Comparison of ENCODE assay signal across 17 mouse cellular contexts in genomic region chr7:27540521-27540920, GRCm38 (mm10). TPM values are rescaled to one million over a fixed set of nuclear protein-coding genes. Genes with fewer than 3 reads are reported as not detected.
A peak's percentile ranks its signal among the peaks of the same experiment; 100 is the strongest.
DNase-seq lines count a peak whose midpoint lies in the region; ATAC-seq and TF ChIP-seq lines count a peak whose summit lies in the region.
"Had no signal": no experiment of that assay in that cellular context is flagged by ENCODE, and none has a peak within 500 bp of the region (broad histone marks: within the 10 kb centered on the region; RNA-seq: fewer than 3 reads in every experiment).

No protein-coding gene starts in this region.

- no peak for TF ChIP-seq CTCF in stomach, postnatal 0 days (IDR thresholded peaks at IDR 0.05; ENCODE audit: low read depth)

- no peak overlapping the region for H3K4me3 ChIP-seq in midbrain, embryonic 16.5 days (ENCODE audit: low read depth, low read length)
- no peak overlapping the region for H3K4me3 ChIP-seq in midbrain, embryonic 13.5 days (replicated peaks)
- H3K4me3 ChIP-seq in liver, embryonic 13.5 days (replicated peaks): peak overlapping the region; percentile 69
- no peak overlapping the region for H3K4me3 ChIP-seq in stomach, postnatal 0 days (ENCODE audit: low read depth, low read length)
- H3K4me3 ChIP-seq: embryonic facial prominence, embryonic 13.5 days; forebrain, embryonic 15.5 days; heart, embryonic 15.5 days had no signal

- no peak for TF ChIP-seq EP300 in stomach, postnatal 0 days (optimal IDR thresholded peaks at IDR 0.05)

- peak; percentile 63 to 69 for DNase-seq in adrenal gland, adult (ENCODE audit: inconsistent age in 2 of 2, low spot score in 1 of 2)
- no peak for DNase-seq in adrenal gland, adult 18-20 months (ENCODE audit: low spot score in 2 of 2)
- DNase-seq in liver, embryonic 13.5 days: peak; percentile 72
- DNase-seq in stomach, postnatal 0 days (ENCODE audit: low spot score): peak; percentile 71
- DNase-seq in layer of hippocampus, postnatal 25 days (ENCODE audit: extremely low spot score in 1 of 2, low spot score in 1 of 2): no peak
- no peak for DNase-seq in adipocyte (ENCODE audit: low spot score)
- DNase-seq: adrenal gland, adult 8-10 months; cerebellum, postnatal 36 days; lung, embryonic 14.5 days; retina, postnatal 1 day had no signal

- no peaks in the 10 kb centered on the region for H3K27me3 ChIP-seq in midbrain, embryonic 16.5 days (ENCODE audit: control insufficient read depth, insufficient read depth, low read depth, low read length)
- H3K27me3 ChIP-seq in midbrain, embryonic 13.5 days: no peaks in the 10 kb centered on the region
- no peaks in the 10 kb centered on the region for H3K27me3 ChIP-seq in liver, embryonic 13.5 days
- H3K27me3 ChIP-seq in stomach, postnatal 0 days (ENCODE audit: control insufficient read depth, insufficient read depth, low read length): no peaks in the 10 kb centered on the region
- H3K27me3 ChIP-seq: embryonic facial prominence, embryonic 13.5 days; forebrain, embryonic 15.5 days; heart, embryonic 15.5 days had no signal

- H3K9ac ChIP-seq in midbrain, embryonic 16.5 days (ENCODE audit: low read depth, low read length): 0 out of 2 replicates have a peak overlapping the region, but pooled peaks have one; percentile 26
- no peak overlapping the region for H3K9ac ChIP-seq in midbrain, embryonic 13.5 days (replicated peaks)
- peak overlapping the region; percentile 84 for H3K9ac ChIP-seq in liver, embryonic 13.5 days
- H3K9ac ChIP-seq in stomach, postnatal 0 days (ENCODE audit: low read length): no peak overlapping the region
- H3K9ac ChIP-seq: embryonic facial prominence, embryonic 13.5 days; forebrain, embryonic 15.5 days; heart, embryonic 15.5 days; hindbrain, embryonic 14.5 days; lung, embryonic 14.5 days had no signal

- no peak overlapping the region for H3K27ac ChIP-seq in midbrain, embryonic 16.5 days (ENCODE audit: low read length)
- no peak overlapping the region for H3K27ac ChIP-seq in midbrain, embryonic 13.5 days
- H3K27ac ChIP-seq in liver, embryonic 13.5 days: peak overlapping the region; percentile 96
- H3K27ac ChIP-seq in stomach, postnatal 0 days (replicated peaks): 0 out of 2 replicates have a peak overlapping the region, but pooled peaks have one; percentile 9
- H3K27ac ChIP-seq: embryonic facial prominence, embryonic 13.5 days; forebrain, embryonic 15.5 days; heart, embryonic 15.5 days; hindbrain, embryonic 14.5 days had no signal

- peaks cover 16% of the 10 kb centered on the region for H3K4me1 ChIP-seq in midbrain, embryonic 16.5 days (ENCODE audit: control insufficient read depth, insufficient read depth, low read length)
- peaks cover 18% of the 10 kb centered on the region for H3K4me1 ChIP-seq in midbrain, embryonic 13.5 days (replicated peaks)
- H3K4me1 ChIP-seq in liver, embryonic 13.5 days (replicated peaks): peaks cover 91% of the 10 kb centered on the region
- H3K4me1 ChIP-seq in stomach, postnatal 0 days (replicated peaks; ENCODE audit: control insufficient read depth, insufficient read depth): no peaks in the 10 kb centered on the region; the same call in 1 of the 2 replicates

- H3K9me3 ChIP-seq in midbrain, embryonic 16.5 days (replicated peaks; ENCODE audit: control insufficient read depth, low read length, poor library complexity, severe bottlenecking): no peaks in the 10 kb centered on the region
- no peaks in the 10 kb centered on the region for H3K9me3 ChIP-seq in midbrain, embryonic 13.5 days
- no peaks in the 10 kb centered on the region for H3K9me3 ChIP-seq in liver, embryonic 13.5 days (replicated peaks)
- H3K9me3 ChIP-seq in stomach, postnatal 0 days (ENCODE audit: control insufficient read depth, low read length): no peaks in the 10 kb centered on the region
- H3K9me3 ChIP-seq: embryonic facial prominence, embryonic 13.5 days; forebrain, embryonic 15.5 days; heart, embryonic 15.5 days had no signal

- H3K36me3 ChIP-seq in midbrain, embryonic 16.5 days (ENCODE audit: control insufficient read depth, insufficient read depth, low read length): peaks cover 21% of the 10 kb centered on the region
- peaks cover 53% of the 10 kb centered on the region for H3K36me3 ChIP-seq in midbrain, embryonic 13.5 days
- H3K36me3 ChIP-seq in liver, embryonic 13.5 days: peaks cover 41% of the 10 kb centered on the region
- H3K36me3 ChIP-seq in stomach, postnatal 0 days (ENCODE audit: control insufficient read depth, insufficient read depth, low read length): peaks cover 9% of the 10 kb centered on the region; the same call in 1 of the 2 replicates

- 82% methylated on average over 2 of the region's 2 CpGs for WGBS in midbrain, embryonic 16.5 days
- 75% methylated on average over 2 of the region's 2 CpGs for WGBS in midbrain, embryonic 13.5 days
- 42% methylated on average over 2 of the region's 2 CpGs for WGBS in liver, embryonic 13.5 days (ENCODE audit: insufficient replicate concordance)
- 47% methylated on average over 2 of the region's 2 CpGs for WGBS in stomach, postnatal 0 days

- ATAC-seq in midbrain, embryonic 16.5 days: no peak
- ATAC-seq in midbrain, embryonic 13.5 days: no peak
- peak; percentile 88 for ATAC-seq in liver, embryonic 13.5 days (ENCODE audit: low read depth)
- peak; percentile 66 for ATAC-seq in stomach, postnatal 0 days (ENCODE audit: low FRiP score, low TSS enrichment)

- no peak overlapping the region for H3K4me2 ChIP-seq in midbrain, embryonic 16.5 days (ENCODE audit: low read length)
- no peak overlapping the region for H3K4me2 ChIP-seq in midbrain, embryonic 13.5 days (replicated peaks)
- peak overlapping the region; percentile 86 for H3K4me2 ChIP-seq in liver, embryonic 13.5 days
- H3K4me2 ChIP-seq in stomach, postnatal 0 days (replicated peaks; ENCODE audit: low read depth): no peak overlapping the region
- H3K4me2 ChIP-seq: embryonic facial prominence, embryonic 13.5 days; heart, embryonic 15.5 days; hindbrain, embryonic 14.5 days; lung, embryonic 14.5 days had no signal

RNA-seq across cellular contexts. Expression of gene Pld3, which starts 12.5 kb away (rescaled TPM):
- total RNA-seq in adrenal gland, adult 18-20 months (2021): 100 to 1,000 TPM; 123 to 147 TPM
- 171 and 225 TPM in 2 replicates for polyA plus RNA-seq in midbrain, embryonic 16.5 days (2015; fragmentation: Nextera tagmentation; extraction: Ambion mirVana)
- 107 and 110 TPM in 2 replicates for polyA plus RNA-seq in midbrain, embryonic 13.5 days (2015; fragmentation: Nextera tagmentation; extraction: Ambion mirVana)
- polyA plus RNA-seq in liver, embryonic 13.5 days (2015; fragmentation: Nextera tagmentation; extraction: Ambion mirVana): 53.8 and 58.5 TPM in 2 replicates
- 117 and 128 TPM in 2 replicates for polyA plus RNA-seq in stomach, postnatal 0 days (2015; fragmentation: Nextera tagmentation; extraction: Ambion mirVana)
- total RNA-seq in layer of hippocampus, postnatal 25 days (2021): 100 to 1,000 TPM; 625 to 635 TPM

RNA-seq across cellular contexts. Expression of gene 2310022A10Rik, which starts 12.5 kb away (rescaled TPM):
- total RNA-seq in adrenal gland, adult 18-20 months (2021): 10 to 100 TPM; 13.5 to 18.9 TPM
- 35.6 and 37.5 TPM in 2 replicates for polyA plus RNA-seq in midbrain, embryonic 16.5 days (2015; fragmentation: Nextera tagmentation; extraction: Ambion mirVana)
- polyA plus RNA-seq in midbrain, embryonic 13.5 days (2015; fragmentation: Nextera tagmentation; extraction: Ambion mirVana): 34.6 and 36.6 TPM in 2 replicates
- polyA plus RNA-seq in liver, embryonic 13.5 days (2015; fragmentation: Nextera tagmentation; extraction: Ambion mirVana): 19.7 and 22.8 TPM in 2 replicates
- 11.4 TPM in 2 replicates for polyA plus RNA-seq in stomach, postnatal 0 days (2015; fragmentation: Nextera tagmentation; extraction: Ambion mirVana)
- 10 to 100 TPM; 23.5 to 24.2 TPM for total RNA-seq in layer of hippocampus, postnatal 25 days (2021)

RNA-seq across cellular contexts. Expression of gene Hipk4, which starts 17.5 kb away (rescaled TPM):
- total RNA-seq in adrenal gland, adult 18-20 months (2021): under 1 TPM; 0.26 to 0.40 TPM
- polyA plus RNA-seq in midbrain, embryonic 16.5 days (2015; fragmentation: Nextera tagmentation; extraction: Ambion mirVana): 0.86 and 0.88 TPM in 2 replicates
- 0.37 and 0.52 TPM in 2 replicates for polyA plus RNA-seq in midbrain, embryonic 13.5 days (2015; fragmentation: Nextera tagmentation; extraction: Ambion mirVana)
- 0.08 and 0.12 TPM in 2 replicates for polyA plus RNA-seq in liver, embryonic 13.5 days (2015; fragmentation: Nextera tagmentation; extraction: Ambion mirVana)
- 0.23 and 0.39 TPM in 2 replicates for polyA plus RNA-seq in stomach, postnatal 0 days (2015; fragmentation: Nextera tagmentation; extraction: Ambion mirVana)
- total RNA-seq in layer of hippocampus, postnatal 25 days (2021): under 1 TPM; 0.12 to 0.17 TPM
- total RNA-seq: layer of hippocampus, adult 18-20 months had no signal

RNA-seq across cellular contexts. Expression of gene Prx, which starts 41.4 kb away (rescaled TPM):
- 1 to 10 TPM; 2.6 to 3.0 TPM for total RNA-seq in adrenal gland, adult 18-20 months (2021)
- 1.5 TPM in 2 replicates for polyA plus RNA-seq in midbrain, embryonic 16.5 days (2015; fragmentation: Nextera tagmentation; extraction: Ambion mirVana)
- 1.2 and 1.6 TPM in 2 replicates for polyA plus RNA-seq in midbrain, embryonic 13.5 days (2015; fragmentation: Nextera tagmentation; extraction: Ambion mirVana)
- polyA plus RNA-seq in liver, embryonic 13.5 days (2015; fragmentation: Nextera tagmentation; extraction: Ambion mirVana): 0.78 and 0.88 TPM in 2 replicates
- polyA plus RNA-seq in stomach, postnatal 0 days (2015; fragmentation: Nextera tagmentation; extraction: Ambion mirVana): 2.1 and 2.2 TPM in 2 replicates
- total RNA-seq in layer of hippocampus, postnatal 25 days (2021): under 1 TPM; 0.32 to 0.38 TPM

RNA-seq across cellular contexts. Expression of gene Akt2, which starts 50.8 kb away (rescaled TPM):
- total RNA-seq in adrenal gland, adult 18-20 months (2021): 100 to 1,000 TPM; 209 to 250 TPM
- 49.9 and 57.0 TPM in 2 replicates for polyA plus RNA-seq in midbrain, embryonic 16.5 days (2015; fragmentation: Nextera tagmentation; extraction: Ambion mirVana)
- polyA plus RNA-seq in midbrain, embryonic 13.5 days (2015; fragmentation: Nextera tagmentation; extraction: Ambion mirVana): 64.3 and 67.4 TPM in 2 replicates
- 29.6 and 32.3 TPM in 2 replicates for polyA plus RNA-seq in liver, embryonic 13.5 days (2015; fragmentation: Nextera tagmentation; extraction: Ambion mirVana)
- polyA plus RNA-seq in stomach, postnatal 0 days (2015; fragmentation: Nextera tagmentation; extraction: Ambion mirVana): 42.6 and 46.5 TPM in 2 replicates
- total RNA-seq in layer of hippocampus, postnatal 25 days (2021): 100 to 1,000 TPM in 1 of 2 experiments, 10 to 100 TPM in 1; 93.8 to 122 TPM

Comparison
In these comparisons a context has a peak if more than half of its experiments do, and no peak if none do; other contexts are left out.
1. DNase-seq: peak in adrenal gland, adult (2 of 2), liver, embryonic 13.5 days (single experiment) and stomach, postnatal 0 days (single experiment); none in adrenal gland, adult 18-20 months (0 of 2), layer of hippocampus, postnatal 25 days (0 of 2) and adipocyte (single experiment).
2. H3K9ac ChIP-seq: peak in midbrain, embryonic 16.5 days (single experiment) and liver, embryonic 13.5 days (single experiment); none in midbrain, embryonic 13.5 days (single experiment) and stomach, postnatal 0 days (single experiment).
3. ATAC-seq: peak in liver, embryonic 13.5 days (single experiment) and stomach, postnatal 0 days (single experiment); none in midbrain, embryonic 16.5 days (single experiment) and midbrain, embryonic 13.5 days (single experiment).
4. H3K27ac ChIP-seq: peak in liver, embryonic 13.5 days (single experiment) and stomach, postnatal 0 days (single experiment); none in midbrain, embryonic 16.5 days (single experiment) and midbrain, embryonic 13.5 days (single experiment).